Mouse (Mus musculus) heart, postnatal 0 days (tissue): ENCODE measurements at regions not wholly inside any gene's neighbourhood (a gene's known extent, or its start where the extent isn't known, plus 50 kb on each side); places are given as distances from the start of the nearest gene placed in this dataset.

Source experiments
- CTCF ChIP-seq: IDR thresholded peaks from 2 replicates; pipeline ENCODE4 v1.5.1; 2016; ENCODE audit warnings: antibody characterized with exemption, control low read depth, low read depth
- EP300 ChIP-seq: IDR thresholded peaks from 2 replicates; pipeline ENCODE4 v1.6.1; 2016; ENCODE audit warnings: antibody characterized with exemption, low read depth

GRCm38 (mm10) chr9:88220360-88220759 lies 106.6 kb upstream of the Nt5e start:
- TF ChIP-seq CTCF, result no peak
- no peak for TF ChIP-seq EP300
